Mouse (Mus musculus): ENCODE data around the gene Zfp319. TPM values are rescaled to one million over a fixed set of nuclear protein-coding genes. Genes with fewer than 3 reads are reported as not detected.

Zfp319 gene
- polyA plus RNA-seq, 1 experiment = 5.7 TPM

GRCm38 (mm10) chr8:95348356-95348755, 16.6 kb upstream of the Zfp319 start:
- Histone ChIP-seq H3K79me3 (ENCODE audit: low read depth) (no peaks in the 10 kb centered on the region), H3K27me3 (ENCODE audit: control insufficient read depth, insufficient read depth, insufficient read length) (no peaks in the 10 kb centered on the region), H3K79me2 (ENCODE audit: control insufficient read depth, insufficient read depth) (no peaks in the 10 kb centered on the region)

GRCm38 (mm10) chr8:95346643-95347545, 15.1 kb upstream of the Zfp319 start:
- Histone ChIP-seq H3K79me3 (ENCODE audit: low read depth) (no peaks in the 10 kb centered on the region), H3K36me3 (ENCODE audit: control insufficient read depth, insufficient read depth) (peaks cover 8% of the 10 kb centered on the region), H3K27me3 (ENCODE audit: control insufficient read depth, insufficient read depth, insufficient read length) (no peaks in the 10 kb centered on the region), H3K4me3 (ENCODE audit: insufficient read depth, poor library complexity, severe bottlenecking) (no peak overlapping the region), H3K79me2 (ENCODE audit: control insufficient read depth, insufficient read depth) (no peaks in the 10 kb centered on the region), H3ac (ENCODE audit: control insufficient read depth, insufficient read length, low read depth) (no peak overlapping the region)
- TF ChIP-seq MYOG (IDR thresholded peaks at IDR 0.05; ENCODE audit: control insufficient read depth, extremely low read depth, insufficient read length) = no peak
- TF ChIP-seq CEBPB (IDR thresholded peaks at IDR 0.05; ENCODE audit: low read depth) = no peak
- no peak for TF ChIP-seq CTCF (IDR thresholded peaks at IDR 0.05; ENCODE audit: control insufficient read depth, insufficient read depth, insufficient read length)
- no peak for TF ChIP-seq USF1 (IDR thresholded peaks at IDR 0.05; ENCODE audit: low read depth)

More at GRCm38 (mm10) chr8:95348356-95348755, 16.6 kb upstream of the Zfp319 start:
- TF ChIP-seq MYOD1 (IDR thresholded peaks at IDR 0.05; ENCODE audit: control insufficient read depth, insufficient read length, low read depth) = no peak
- no peak for TF ChIP-seq CTCF (IDR thresholded peaks at IDR 0.05; ENCODE audit: control insufficient read depth, insufficient read depth, insufficient read length)
- TF ChIP-seq CEBPB (IDR thresholded peaks at IDR 0.05; ENCODE audit: low read depth) = no peak
- no peak for TF ChIP-seq FOSL1 (IDR thresholded peaks at IDR 0.05; ENCODE audit: insufficient read depth, low read length, poor library complexity, severe bottlenecking)
- TF ChIP-seq USF1 (IDR thresholded peaks at IDR 0.05; ENCODE audit: low read depth) = no peak
- TF ChIP-seq MYOG (IDR thresholded peaks at IDR 0.05; ENCODE audit: control insufficient read depth, extremely low read depth, insufficient read length) = no peak
- TF ChIP-seq MAX (IDR thresholded peaks at IDR 0.05) = no peak
- Histone ChIP-seq H3ac (ENCODE audit: control insufficient read depth, insufficient read length, low read depth) (no peak overlapping the region), H3K4me3 (ENCODE audit: insufficient read depth, poor library complexity, severe bottlenecking) (no peak overlapping the region), H3K36me3 (ENCODE audit: control insufficient read depth, insufficient read depth) (peaks cover 8% of the 10 kb centered on the region)

GRCm38 (mm10) chr8:95344668-95345067, 12.9 kb upstream of the Zfp319 start:
- Histone ChIP-seq H3K4me3 (ENCODE audit: insufficient read depth, poor library complexity, severe bottlenecking) (no peak overlapping the region), H3ac (ENCODE audit: control insufficient read depth, insufficient read length, low read depth) (no peak overlapping the region), H3K79me3 (ENCODE audit: low read depth) (no peaks in the 10 kb centered on the region), H3K27me3 (ENCODE audit: control insufficient read depth, insufficient read depth, insufficient read length) (no peaks in the 10 kb centered on the region), H3K36me3 (ENCODE audit: control insufficient read depth, insufficient read depth) (peaks cover 12% of the 10 kb centered on the region), H3K79me2 (ENCODE audit: control insufficient read depth, insufficient read depth) (no peaks in the 10 kb centered on the region)
- TF ChIP-seq MYOG (IDR thresholded peaks at IDR 0.05; ENCODE audit: control insufficient read depth, extremely low read depth, insufficient read length) (no peak), FOSL1 (IDR thresholded peaks at IDR 0.05; ENCODE audit: insufficient read depth, low read length, poor library complexity, severe bottlenecking) (no peak)

DNA sequence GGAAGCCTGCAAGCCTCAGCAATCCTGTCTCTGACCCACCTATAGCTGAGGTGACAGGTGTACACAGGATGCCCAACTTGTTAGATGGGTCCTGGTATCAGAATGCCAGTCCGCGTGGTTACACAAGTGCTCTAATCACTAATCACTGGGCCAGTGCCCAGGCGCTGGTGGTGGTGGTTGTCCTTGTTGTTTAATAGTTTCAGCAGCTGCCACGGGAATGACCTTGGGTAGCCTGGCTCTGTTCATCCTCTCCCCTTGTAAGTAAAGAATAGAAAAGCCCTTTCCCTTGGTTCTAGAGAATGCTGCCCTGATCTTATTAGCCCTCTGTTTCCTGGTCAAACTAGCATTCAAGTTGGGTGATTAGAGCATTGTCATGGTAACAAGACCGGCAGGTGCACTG, 10.0 kb upstream of the Zfp319 start:
- H3K79me3 ChIP-seq (ENCODE audit: low read depth) = no peaks in the 10 kb centered on the region
- H3ac ChIP-seq (ENCODE audit: control insufficient read depth, insufficient read length, low read depth) = no peak overlapping the region
- TF ChIP-seq MYOG (IDR thresholded peaks at IDR 0.05; ENCODE audit: control insufficient read depth, extremely low read depth, insufficient read length) (no peak), MAX (IDR thresholded peaks at IDR 0.05) (no peak), CEBPB (IDR thresholded peaks at IDR 0.05; ENCODE audit: low read depth) (no peak), USF1 (IDR thresholded peaks at IDR 0.05; ENCODE audit: low read depth) (no peak), FOSL1 (IDR thresholded peaks at IDR 0.05; ENCODE audit: insufficient read depth, low read length, poor library complexity, severe bottlenecking) (no peak), MYOD1 (IDR thresholded peaks at IDR 0.05; ENCODE audit: control insufficient read depth, insufficient read length, low read depth) (no peak), CTCF (IDR thresholded peaks at IDR 0.05; ENCODE audit: control insufficient read depth, insufficient read depth, insufficient read length) (no peak)
- H3K4me3 ChIP-seq (ENCODE audit: insufficient read depth, poor library complexity, severe bottlenecking) = no peak overlapping the region
- H3K36me3 ChIP-seq (ENCODE audit: control insufficient read depth, insufficient read depth) = peaks cover 23% of the 10 kb centered on the region
- H3K79me2 ChIP-seq (ENCODE audit: control insufficient read depth, insufficient read depth) = no peaks in the 10 kb centered on the region
- H3K27me3 ChIP-seq (ENCODE audit: control insufficient read depth, insufficient read depth, insufficient read length) = no peaks in the 10 kb centered on the region

DNA sequence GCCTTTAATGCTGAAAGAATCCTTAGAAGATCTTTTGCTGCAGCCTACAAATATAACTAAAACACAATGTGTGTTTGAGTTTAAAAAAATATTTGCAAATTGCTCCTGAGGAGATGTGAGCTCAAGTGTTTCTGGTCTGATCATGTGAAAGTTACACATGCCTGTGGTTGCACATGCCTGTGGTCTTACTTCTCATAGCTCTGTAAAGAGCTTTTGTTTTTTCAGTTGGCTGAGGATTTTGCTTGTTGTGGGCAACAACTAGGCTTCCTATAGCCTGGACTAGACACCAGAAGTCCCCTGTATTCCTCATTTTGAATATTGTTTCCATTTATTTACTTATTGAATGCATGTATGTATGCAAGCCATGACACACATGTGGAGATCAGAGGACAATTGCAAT, 4.6 kb upstream of the Zfp319 start:
- Histone ChIP-seq H3K36me3 (ENCODE audit: control insufficient read depth, insufficient read depth) (peaks cover 36% of the 10 kb centered on the region), H3ac (ENCODE audit: control insufficient read depth, insufficient read length, low read depth) (no peak overlapping the region), H3K27me3 (ENCODE audit: control insufficient read depth, insufficient read depth, insufficient read length) (no peaks in the 10 kb centered on the region), H3K79me3 (ENCODE audit: low read depth) (no peaks in the 10 kb centered on the region), H3K79me2 (ENCODE audit: control insufficient read depth, insufficient read depth) (peaks cover 18% of the 10 kb centered on the region), H3K4me3 (ENCODE audit: insufficient read depth, poor library complexity, severe bottlenecking) (no peak overlapping the region)
- no peak for TF ChIP-seq CTCF (IDR thresholded peaks at IDR 0.05; ENCODE audit: control insufficient read depth, insufficient read depth, insufficient read length)
- peak; percentile 78 for TF ChIP-seq MYOD1 (IDR thresholded peaks at IDR 0.05; ENCODE audit: control insufficient read depth, insufficient read length, low read depth)
- TF ChIP-seq CEBPB (IDR thresholded peaks at IDR 0.05; ENCODE audit: low read depth) = no peak
- TF ChIP-seq MYOG (IDR thresholded peaks at IDR 0.05; ENCODE audit: control insufficient read depth, extremely low read depth, insufficient read length) = no peak
- no peak for TF ChIP-seq MAX (IDR thresholded peaks at IDR 0.05)

GRCm38 (mm10) chr8:95335706-95336105, 4.0 kb upstream of the Zfp319 start:
- Histone ChIP-seq H3K4me3 (ENCODE audit: insufficient read depth, poor library complexity, severe bottlenecking) (no peak overlapping the region), H3K79me3 (ENCODE audit: low read depth) (peaks cover 1% of the 10 kb centered on the region), H3ac (ENCODE audit: control insufficient read depth, insufficient read length, low read depth) (no peak overlapping the region), H3K27me3 (ENCODE audit: control insufficient read depth, insufficient read depth, insufficient read length) (no peaks in the 10 kb centered on the region), H3K79me2 (ENCODE audit: control insufficient read depth, insufficient read depth) (peaks cover 24% of the 10 kb centered on the region), H3K36me3 (ENCODE audit: control insufficient read depth, insufficient read depth) (peaks cover 35% of the 10 kb centered on the region)
- TF ChIP-seq USF1 (IDR thresholded peaks at IDR 0.05; ENCODE audit: low read depth) (no peak), MYOD1 (IDR thresholded peaks at IDR 0.05; ENCODE audit: control insufficient read depth, insufficient read length, low read depth) (no peak)

Data from C2C12 (cell line).